Comparison of ENCODE assay signal across 19 mouse cellular contexts in genomic region chr2:39091966-39092365, GRCm38 (mm10). TPM values are rescaled to one million over a fixed set of nuclear protein-coding genes. Genes with fewer than 3 reads are reported as not detected.
DNase-seq lines count a peak whose midpoint lies in the region.
"Had no signal": no experiment of that assay in that cellular context is flagged by ENCODE, and none has a peak within 500 bp of the region (broad histone marks: within the 10 kb centered on the region; RNA-seq: fewer than 3 reads in every experiment).

No protein-coding gene starts in this region.

- DNase-seq in adrenal gland, adult 2 months = peak; percentile 5
- DNase-seq in adrenal gland, adult 18-20 months (ENCODE audit: low spot score in 2 of 2) = no peak
- peak; percentile 19 for DNase-seq in kidney, postnatal 10 days
- DNase-seq in kidney, adult 11 months = no peak
- peak; percentile 57 for DNase-seq in adipocyte (ENCODE audit: low spot score)
- DNase-seq in fibroblast of lung, adult 2 months (ENCODE audit: low read depth) = peak; percentile 5
- no peak for DNase-seq in right cerebral cortex, adult 2 months (ENCODE audit: low spot score in 2 of 2)
- no peak for DNase-seq in thymus, postnatal 25 days
- DNase-seq: cerebellum, adult 18-20 months; cerebellum, postnatal 10 days; gastrocnemius, postnatal 25 days; heart, adult 11 months; kidney, adult 8-10 months; kidney, postnatal 36 days; lung, postnatal 36 days; right cerebral cortex, adult 18-20 months; right cerebral cortex, postnatal 4 days; thymus, adult 18-20 months; thymus, postnatal 36 days had no signal

RNA-seq across cellular contexts. Expression of gene Golga1, which starts 26.6 kb away (rescaled TPM):
- 10 to 100 TPM; 26.5 to 26.9 TPM for total RNA-seq in adrenal gland, adult 2 months (2021)
- 4.0 and 7.3 TPM in 2 replicates for polyA plus RNA-seq in adrenal gland, adult 2 months (2012; rRNA removed)
- total RNA-seq in adrenal gland, adult 18-20 months (2021) = 10 to 100 TPM; 23.9 to 24.1 TPM

Comparison
In these comparisons a context has a peak if more than half of its experiments do, and no peak if none do; other contexts are left out.
1. DNase-seq: peak in adrenal gland, adult 2 months (single experiment), kidney, postnatal 10 days (single experiment), adipocyte (single experiment) and fibroblast of lung, adult 2 months (single experiment); none in adrenal gland, adult 18-20 months (0 of 2), kidney, adult 11 months (single experiment), right cerebral cortex, adult 2 months (0 of 2) and thymus, postnatal 25 days (single experiment).